Mouse (Mus musculus) liver, adult 2 months (tissue): ENCODE measurements around the gene Kng2.

ENCODE experiments used
- CTCF ChIP-seq: fragments of 200-500 bp; IDR thresholded peaks from 2 replicates; pipeline ENCODE4 v1.5.1; 2011; ENCODE audit warnings: low read depth, low read length, control low read depth
- POLR2A ChIP-seq: fragments of 200-500 bp; IDR thresholded peaks from 2 replicates; pipeline ENCODE4 v1.6.1; 2011; ENCODE audit warnings: low read length, control low read depth; ENCODE audit not compliant: insufficient read depth; ENCODE audit errors: extremely low read depth

GRCm38 (mm10) chr16:23030673-23031435 is 1.6 kb upstream of the Kng2 start:
- no peak for TF ChIP-seq CTCF
- TF ChIP-seq POLR2A, result no peak
